Mouse (Mus musculus) hindbrain, embryonic 11.5 days (tissue): ENCODE measurements around the gene Top3a. TPM values are rescaled to one million over a fixed set of nuclear protein-coding genes. Genes with fewer than 3 reads are reported as not detected.

Source experiments
- ATAC-seq: fragments of 200-750 bp; cut with Nextera tagmentation; 2 replicates; pipeline ENCODE4 v1.8.0; 2017; ENCODE audit warnings: mild to moderate bottlenecking, moderate TSS enrichment, moderate library complexity; ENCODE audit not compliant: low FRiP score
- DNase-seq: peaks from one replicate; pipeline ENCODE4 v3.0.0-alpha.2; 2015; ENCODE audit warnings: low spot score
- H3K27ac ChIP-seq: fragments of 300-500 bp; sonication (generic); 2 replicates; pipeline ENCODE4 v1.5.1; 2014; ENCODE audit warnings: mild to moderate bottlenecking, low read depth, low read length
- H3K27me3 ChIP-seq: fragments of 300-500 bp; sonication (generic); 2 replicates; pipeline ENCODE4 v1.6.1; 2014; ENCODE audit warnings: mild to moderate bottlenecking, low read length, moderate library complexity, mixed read lengths; ENCODE audit not compliant: control insufficient read depth, insufficient read depth
- H3K36me3 ChIP-seq: fragments of 300-500 bp; sonication (generic); 2 replicates; pipeline ENCODE4 v1.6.1; 2014; ENCODE audit warnings: mild to moderate bottlenecking, low read length, moderate library complexity, mixed read lengths; ENCODE audit not compliant: control insufficient read depth, insufficient read depth
- H3K4me1 ChIP-seq: fragments of 300-500 bp; sonication (generic); replicated peaks from 2 replicates; pipeline ENCODE4 v1.6.1; 2014; ENCODE audit warnings: low read length, mixed read lengths; ENCODE audit not compliant: control insufficient read depth, insufficient read depth
- H3K4me2 ChIP-seq: fragments of 300-500 bp; sonication (generic); replicated peaks from 2 replicates; pipeline ENCODE4 v1.6.1; 2014; ENCODE audit warnings: mild to moderate bottlenecking, low read depth, low read length
- H3K4me3 ChIP-seq: fragments of 300-500 bp; sonication (generic); 2 replicates; pipeline ENCODE4 v1.5.1; 2014; ENCODE audit warnings: low read depth, low read length
- H3K9ac ChIP-seq: fragments of 300-500 bp; sonication (generic); 2 replicates; pipeline ENCODE4 v1.6.1; 2014; ENCODE audit warnings: low read depth, low read length
- H3K9me3 ChIP-seq: fragments of 300-500 bp; sonication (generic); 2 replicates; pipeline ENCODE4 v1.6.1; 2016; ENCODE audit warnings: low read length; ENCODE audit not compliant: control insufficient read depth
- WGBS: fragments of 180-500 bp; shearing (Covaris S2); extraction: QIAGEN DNeasy Blood & Tissue Kit; methylation state at CpG from one replicate; pipeline ENCODE4 v1.1.7; 2014; 5-methylcytosine and 5-hydroxymethylcytosine counted together
- polyA plus RNA-seq: library from polyadenylated mRNA; unstranded; fragments of >200 nt; fragmentation: Nextera tagmentation; extraction: Ambion mirVana; gene quantifications from 2 replicates; pipeline ENCODE4 v1.2.1, GENCODE M21; 2014

The Top3a gene
- polyA plus RNA-seq, 1 experiment from 2014 or later = 13.1 TPM

DNA sequence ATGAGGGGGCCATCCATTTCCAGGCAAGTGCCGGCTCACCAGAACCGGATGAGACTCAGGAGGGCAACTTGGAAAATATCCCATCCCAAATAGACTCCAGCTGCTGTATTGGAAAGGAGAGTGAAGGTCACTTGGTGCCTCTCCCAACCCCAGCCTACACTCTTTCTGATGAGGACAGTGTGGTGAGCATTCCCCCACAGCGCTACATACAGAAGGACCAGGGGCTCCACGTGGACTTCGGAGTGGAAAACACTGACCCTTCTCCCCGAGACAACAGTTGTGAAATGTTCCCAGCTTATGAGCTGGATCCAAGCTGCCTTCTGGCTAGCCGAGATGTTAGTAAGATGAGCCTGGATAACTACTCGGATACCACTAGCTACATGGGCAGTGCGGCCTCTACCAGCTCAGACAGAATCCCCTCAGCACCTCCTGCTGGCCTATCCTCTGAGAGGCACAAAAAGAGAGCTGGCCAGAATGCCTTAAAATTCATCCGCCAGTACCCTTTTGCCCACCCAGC is 2.6 kb upstream of the Top3a start:
- peaks cover 25% of the 10 kb centered on the region for H3K4me1 ChIP-seq
- no peaks in the 10 kb centered on the region for H3K27me3 ChIP-seq
- H3K9me3 ChIP-seq = no peaks in the 10 kb centered on the region
- WGBS = 88% methylated on average over 10 of the region's 10 CpGs
- H3K4me2 ChIP-seq = peak overlapping the region; percentile 29; the same call in 1 of the 2 replicates
- no peak for ATAC-seq
- H3K9ac ChIP-seq = no peak overlapping the region
- no peak overlapping the region for H3K4me3 ChIP-seq
- no peak overlapping the region for H3K27ac ChIP-seq
- DNase-seq = no peak
- H3K36me3 ChIP-seq = no peaks in the 10 kb centered on the region

DNA sequence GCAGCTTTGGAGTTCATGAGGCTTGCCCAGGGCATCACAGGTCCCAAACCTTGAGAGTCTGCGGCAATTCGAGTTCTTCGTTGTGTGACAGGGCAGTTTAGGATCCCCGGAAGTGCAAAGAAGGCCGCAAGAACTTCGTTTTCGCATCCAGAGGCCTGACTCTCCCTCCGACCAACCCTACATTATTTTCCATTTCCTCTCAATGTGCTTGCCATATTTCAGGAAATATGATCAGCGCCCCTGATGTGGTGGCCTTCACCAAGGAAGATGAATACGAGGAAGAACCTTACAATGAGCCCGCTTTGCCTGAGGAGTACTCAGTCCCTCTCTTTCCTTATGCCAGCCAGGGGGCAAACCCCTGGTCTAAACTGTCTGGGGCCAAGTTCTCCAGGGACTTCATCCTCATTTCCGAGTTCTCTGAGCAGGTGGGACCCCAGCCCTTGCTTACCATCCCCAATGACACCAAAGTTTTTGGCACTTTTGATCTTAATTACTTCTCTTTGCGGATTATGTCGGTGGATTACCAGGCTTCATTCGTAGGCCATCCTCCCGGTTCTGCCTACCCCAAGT is 721 bp upstream of the Top3a start:
- Histone ChIP-seq H3K27me3 (no peaks in the 10 kb centered on the region), H3K9me3 (no peaks in the 10 kb centered on the region), H3K4me1 (peaks cover 25% of the 10 kb centered on the region), H3K27ac (no peak overlapping the region; the same call in 1 of the 2 replicates), H3K4me3 (peak overlapping the region; percentile 63), H3K36me3 (no peaks in the 10 kb centered on the region), H3K9ac (peak overlapping the region; percentile 78), H3K4me2 (peak overlapping the region; percentile 73)
- no peak for ATAC-seq
- WGBS = 27% methylated on average over 16 of the region's 16 CpGs
- no peak for DNase-seq

DNA sequence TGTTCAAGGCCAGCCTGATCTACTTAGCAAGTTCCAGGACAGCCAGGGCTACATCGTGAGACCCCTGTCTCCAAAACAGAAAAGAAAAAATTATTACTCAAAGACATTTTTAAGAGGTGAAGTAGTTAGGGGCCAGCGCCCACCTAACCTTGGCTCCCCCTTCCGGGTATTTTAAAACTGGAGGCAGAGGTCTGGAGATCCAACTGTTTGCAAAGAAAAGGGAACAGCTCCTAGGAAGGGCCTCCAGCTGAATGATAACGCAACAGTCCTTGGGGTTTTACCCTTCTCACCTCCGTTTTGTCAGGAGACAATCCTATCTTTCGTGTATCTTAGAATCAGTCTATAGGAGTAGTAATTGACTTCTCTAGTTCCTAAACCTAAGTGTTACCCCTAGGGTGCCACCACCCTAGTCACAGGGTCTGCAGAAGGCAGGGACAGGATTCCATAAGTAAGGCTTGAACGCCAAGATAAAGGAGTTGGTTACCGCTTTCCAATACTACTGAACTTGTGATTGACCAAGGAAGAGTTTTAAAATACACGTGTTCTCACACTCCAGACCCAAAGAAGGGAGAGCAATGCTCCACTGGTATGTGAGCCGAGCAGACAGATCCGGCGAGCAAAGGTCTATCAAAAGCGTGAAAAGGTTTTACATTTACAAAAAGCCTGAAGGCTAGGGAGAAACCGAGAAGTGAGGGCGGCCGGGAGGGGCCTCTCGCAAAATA is 897 bp downstream of the Top3a start:
- no peaks in the 10 kb centered on the region for H3K27me3 ChIP-seq
- H3K4me3 ChIP-seq = peak overlapping the region; percentile 63
- ATAC-seq (no peak), DNase-seq (no peak)
- WGBS = 7% methylated on average over 17 of the region's 17 CpGs
- no peaks in the 10 kb centered on the region for H3K36me3 ChIP-seq
- H3K9me3 ChIP-seq = no peaks in the 10 kb centered on the region
- no peak overlapping the region for H3K27ac ChIP-seq
- H3K9ac ChIP-seq = peak overlapping the region; percentile 78
- H3K4me2 ChIP-seq = peak overlapping the region; percentile 82
- H3K4me1 ChIP-seq = peaks cover 20% of the 10 kb centered on the region

DNA sequence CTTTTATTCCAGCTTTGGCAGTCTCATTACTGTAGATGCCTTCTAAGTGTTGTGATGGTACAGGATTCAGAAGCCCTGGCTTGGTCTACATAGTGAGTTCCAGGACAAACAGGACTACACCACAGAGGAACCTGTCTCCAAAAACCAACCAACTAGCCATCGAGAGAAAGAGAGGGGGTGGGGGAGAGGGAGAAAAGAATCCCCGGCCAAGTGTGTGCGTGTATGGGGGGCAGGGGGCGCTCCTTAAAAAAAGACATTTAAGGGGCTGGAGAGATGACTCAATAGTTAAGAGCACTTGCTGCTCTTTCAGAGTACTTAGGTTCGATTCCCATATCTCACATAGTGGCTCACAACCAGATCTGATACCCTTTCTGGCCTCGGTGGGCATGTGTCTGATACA is 1.6 kb downstream of the Top3a start:
- Histone ChIP-seq H3K9ac (no peak overlapping the region), H3K9me3 (no peaks in the 10 kb centered on the region), H3K27ac (no peak overlapping the region), H3K36me3 (no peaks in the 10 kb centered on the region), H3K4me2 (peak overlapping the region; percentile 82; the same call in 1 of the 2 replicates), H3K4me1 (peaks cover 17% of the 10 kb centered on the region), H3K4me3 (peak overlapping the region; percentile 63), H3K27me3 (no peaks in the 10 kb centered on the region)
- ATAC-seq = no peak
- DNase-seq = no peak
- WGBS = 58% methylated on average over 6 of the region's 6 CpGs

DNA sequence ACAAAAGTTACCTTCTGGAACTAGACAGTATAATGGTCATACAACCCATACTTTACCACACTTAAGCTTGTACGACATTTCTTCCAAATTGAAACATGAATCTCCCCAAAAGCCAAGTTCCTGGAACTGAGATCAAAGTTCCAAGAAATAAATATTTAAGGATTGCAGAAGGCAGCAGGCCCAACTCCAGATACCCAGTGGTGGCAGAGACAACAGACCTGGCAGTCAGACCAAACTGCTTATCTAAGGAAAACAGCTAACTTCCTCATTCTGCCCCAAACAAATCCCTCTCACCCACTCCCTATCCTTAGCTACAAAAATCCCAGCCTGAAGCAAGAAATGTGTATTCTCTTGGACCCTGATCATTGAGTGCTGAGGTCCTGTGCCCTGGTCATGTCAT is 2.3 kb downstream of the Top3a start:
- H3K4me2 ChIP-seq = no peak overlapping the region; the same call in 1 of the 2 replicates
- H3K27me3 ChIP-seq = no peaks in the 10 kb centered on the region
- 89% methylated on average over 1 of the region's 1 CpGs for WGBS
- H3K9ac ChIP-seq = no peak overlapping the region
- no peak overlapping the region for H3K27ac ChIP-seq
- H3K4me1 ChIP-seq = peaks cover 10% of the 10 kb centered on the region
- ATAC-seq = no peak
- H3K9me3 ChIP-seq = no peaks in the 10 kb centered on the region
- no peak overlapping the region for H3K4me3 ChIP-seq
- no peaks in the 10 kb centered on the region for H3K36me3 ChIP-seq
- no peak for DNase-seq

DNA sequence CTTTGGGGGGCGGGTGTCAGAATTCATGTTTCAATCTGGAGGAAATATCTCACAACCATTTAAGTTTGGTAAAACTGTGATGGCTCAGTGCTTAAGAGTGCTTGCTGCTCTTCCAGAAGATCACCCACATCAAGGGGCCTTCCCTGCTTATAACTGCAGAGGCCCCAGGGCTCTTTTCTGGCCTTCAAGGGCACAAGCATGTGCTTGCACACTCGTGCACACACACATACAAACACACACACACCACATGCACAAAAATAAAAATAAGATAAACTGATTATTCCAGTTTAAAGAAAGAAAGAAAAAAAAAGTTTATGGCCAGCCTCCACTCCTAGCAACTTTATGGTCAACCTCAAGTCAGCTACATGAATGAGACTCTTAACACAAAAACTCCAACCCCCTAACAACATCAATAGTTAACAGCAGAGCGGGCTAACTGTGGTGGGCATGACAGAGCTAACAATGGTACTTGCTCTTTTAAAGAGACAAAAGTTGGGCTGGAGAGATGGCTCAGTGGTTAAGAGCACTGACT is 2.9 kb downstream of the Top3a start:
- Histone ChIP-seq H3K4me2 (no peak overlapping the region), H3K9ac (no peak overlapping the region), H3K27me3 (no peaks in the 10 kb centered on the region), H3K4me3 (no peak overlapping the region), H3K9me3 (no peaks in the 10 kb centered on the region), H3K36me3 (no peaks in the 10 kb centered on the region), H3K4me1 (peaks cover 8% of the 10 kb centered on the region), H3K27ac (no peak overlapping the region)
- no peak for ATAC-seq
- 86% methylated on average over 3 of the region's 3 CpGs for WGBS
- no peak for DNase-seq

DNA sequence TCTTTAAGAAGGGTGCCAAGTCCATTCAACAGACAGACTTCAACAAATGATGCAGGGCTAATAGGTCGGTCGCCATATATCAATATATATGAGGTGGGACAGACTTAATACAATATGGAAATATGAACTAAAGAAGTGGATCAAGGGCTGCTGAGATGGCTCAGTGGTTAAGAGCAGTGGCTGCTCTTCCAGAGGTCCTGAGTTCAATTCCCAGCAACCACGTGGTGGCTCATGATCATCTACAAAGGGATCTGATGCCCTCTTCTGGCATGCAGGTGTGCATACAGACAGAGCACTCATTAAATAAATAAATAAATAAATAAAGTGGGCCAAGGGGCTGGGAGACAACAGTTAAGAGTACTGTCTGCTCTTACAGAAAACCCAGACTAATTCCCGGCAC is 5.0 kb downstream of the Top3a start:
- Histone ChIP-seq H3K27ac (no peak overlapping the region), H3K36me3 (no peaks in the 10 kb centered on the region), H3K4me3 (no peak overlapping the region), H3K4me1 (0 out of 2 replicates have a peak, but pooled peaks cover 3% of the 10 kb centered on the region), H3K4me2 (no peak overlapping the region), H3K27me3 (no peaks in the 10 kb centered on the region), H3K9ac (no peak overlapping the region), H3K9me3 (no peaks in the 10 kb centered on the region)
- ATAC-seq (no peak), DNase-seq (no peak)
- WGBS = 85% methylated on average over 4 of the region's 4 CpGs

DNA sequence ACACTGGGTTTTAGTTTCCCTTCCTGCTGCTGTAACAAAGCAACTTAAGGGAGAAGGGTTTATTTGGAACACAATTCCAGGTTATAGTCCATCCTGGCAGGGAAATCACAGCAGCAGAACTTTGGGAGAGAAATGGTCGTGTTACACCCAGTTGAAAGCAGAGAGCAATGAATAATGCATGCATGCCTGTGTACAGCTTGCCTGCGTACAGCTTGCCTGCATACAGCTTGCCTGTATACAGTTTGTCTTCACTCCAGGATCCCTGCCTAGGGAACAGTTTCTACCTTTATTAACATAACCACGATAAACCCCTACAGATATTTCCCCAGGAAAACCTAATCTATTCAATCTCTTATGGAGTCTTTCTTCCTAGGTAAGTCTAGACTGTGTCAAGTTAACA is 6.4 kb downstream of the Top3a start:
- no peak overlapping the region for H3K27ac ChIP-seq
- H3K4me3 ChIP-seq = no peak overlapping the region
- H3K4me2 ChIP-seq = no peak overlapping the region
- no peak for ATAC-seq
- DNase-seq = no peak
- H3K4me1 ChIP-seq = 0 out of 2 replicates have a peak, but pooled peaks cover 3% of the 10 kb centered on the region
- H3K27me3 ChIP-seq = no peaks in the 10 kb centered on the region
- 85% methylated on average over 3 of the region's 3 CpGs for WGBS
- H3K9ac ChIP-seq = no peak overlapping the region
- no peaks in the 10 kb centered on the region for H3K9me3 ChIP-seq
- H3K36me3 ChIP-seq = no peaks in the 10 kb centered on the region
